Mouse (Mus musculus) midbrain, embryonic 12.5 days (tissue): ENCODE measurements around the gene Apon. TPM values are rescaled to one million over a fixed set of nuclear protein-coding genes. Genes with fewer than 3 reads are reported as not detected.
"Not testable (repeated sequence)": the region's sequence is repeated elsewhere in the genome, so short reads cannot be mapped to it uniquely, and the experiment has no call there.

Experiments
- ATAC-seq: fragments of 200-750 bp; cut with Nextera tagmentation; 2 replicates; pipeline ENCODE4 v1.8.0; 2017; ENCODE audit warnings: low read depth, moderate TSS enrichment, moderate library complexity; ENCODE audit not compliant: low FRiP score
- H3K27ac ChIP-seq: fragments of 300-500 bp; sonication (generic); replicated peaks from 2 replicates; pipeline ENCODE4 v1.5.1; 2016; ENCODE audit warnings: mild to moderate bottlenecking
- H3K27me3 ChIP-seq: fragments of 300-500 bp; sonication (generic); 2 replicates; pipeline ENCODE4 v1.6.1; 2016; ENCODE audit warnings: mild to moderate bottlenecking
- H3K36me3 ChIP-seq: fragments of 300-500 bp; sonication (generic); 2 replicates; pipeline ENCODE4 v1.6.1; 2016
- H3K4me1 ChIP-seq: fragments of 300-500 bp; sonication (generic); 2 replicates; pipeline ENCODE4 v1.6.1; 2016
- H3K4me2 ChIP-seq: fragments of 300-500 bp; sonication (generic); replicated peaks from 2 replicates; pipeline ENCODE4 v1.6.1; 2016; ENCODE audit warnings: mild to moderate bottlenecking, moderate library complexity
- H3K4me3 ChIP-seq: fragments of 300-500 bp; sonication (generic); 2 replicates; pipeline ENCODE4 v1.5.1; 2016; ENCODE audit warnings: mild to moderate bottlenecking
- H3K9ac ChIP-seq: fragments of 300-500 bp; sonication (generic); replicated peaks from 2 replicates; pipeline ENCODE4 v1.6.1; 2016; ENCODE audit warnings: mild to moderate bottlenecking, moderate library complexity
- H3K9me3 ChIP-seq: fragments of 300-500 bp; sonication (generic); 2 replicates; pipeline ENCODE4 v1.6.1; 2016; ENCODE audit warnings: mild to moderate bottlenecking
- WGBS: fragments of 180-500 bp; shearing (Covaris S2); methylation state at CpG from one replicate; pipeline ENCODE4 v1.1.7; 2016; 5-methylcytosine and 5-hydroxymethylcytosine counted together
- polyA plus RNA-seq: library from polyadenylated mRNA; unstranded; fragments of >200 nt; fragmentation: Nextera tagmentation; extraction: Ambion mirVana; gene quantifications from 2 replicates; pipeline ENCODE4 v1.2.1, GENCODE M21; 2016

Gene Apon
- polyA plus RNA-seq, 1 experiment from 2014 or later: 0.92 TPM

DNA sequence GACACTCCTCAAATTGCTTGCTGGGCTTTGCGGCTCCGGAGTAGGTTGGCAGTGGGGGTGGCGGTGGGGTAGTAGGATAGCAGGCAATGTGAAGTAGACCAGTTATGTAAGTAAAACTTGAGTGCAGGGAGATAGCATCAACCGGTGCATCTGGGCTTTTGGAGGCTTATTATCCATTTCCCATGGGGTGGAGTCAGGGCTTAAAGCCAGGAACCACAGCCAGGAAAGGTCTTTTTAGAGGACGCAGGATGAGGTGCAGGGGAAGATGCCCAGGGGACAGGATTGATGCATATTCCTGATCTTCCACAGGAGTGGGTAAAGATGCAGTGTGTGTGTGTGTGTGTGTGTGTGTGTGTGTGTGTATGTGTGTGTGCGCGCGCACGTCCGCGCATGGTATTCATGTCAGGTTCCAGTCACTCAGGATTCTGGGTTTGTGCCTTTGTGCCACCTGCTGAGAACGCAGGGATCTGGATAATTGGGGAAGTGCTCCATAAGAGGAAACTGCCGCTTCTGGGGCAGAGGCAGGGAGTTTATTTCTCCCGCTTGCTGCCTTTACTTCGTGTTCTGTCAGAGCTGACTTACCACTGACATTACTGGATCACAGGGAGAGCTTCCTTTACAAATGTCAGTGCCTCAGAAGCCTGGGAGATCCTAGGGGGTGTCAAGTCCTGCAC is 16.0 kb upstream of the Apon start:
- Histone ChIP-seq H3K9ac (peak overlapping the region; percentile 11; the same call in 1 of the 2 replicates), H3K27ac (no peak overlapping the region), H3K4me3 (no peak overlapping the region), H3K27me3 (no peaks in the 10 kb centered on the region), H3K36me3 (peaks cover 35% of the 10 kb centered on the region), H3K4me2 (no peak overlapping the region), H3K9me3 (no peaks in the 10 kb centered on the region), H3K4me1 (peaks cover 17% of the 10 kb centered on the region)
- WGBS: 84% methylated on average over 15 of the region's 15 CpGs
- no peak for ATAC-seq

GRCm38 (mm10) chr10:128239140-128239539 is 14.8 kb upstream of the Apon start:
- H3K27me3 ChIP-seq: no peaks in the 10 kb centered on the region
- no peak for ATAC-seq
- no peaks in the 10 kb centered on the region for H3K9me3 ChIP-seq
- H3K4me1 ChIP-seq: peaks cover 13% of the 10 kb centered on the region; the same call in 1 of the 2 replicates
- WGBS: 93% methylated on average over 4 of the region's 4 CpGs
- H3K27ac ChIP-seq: no peak overlapping the region
- H3K4me2 ChIP-seq: no peak overlapping the region
- peaks cover 47% of the 10 kb centered on the region for H3K36me3 ChIP-seq
- no peak overlapping the region for H3K4me3 ChIP-seq
- H3K9ac ChIP-seq: no peak overlapping the region

DNA sequence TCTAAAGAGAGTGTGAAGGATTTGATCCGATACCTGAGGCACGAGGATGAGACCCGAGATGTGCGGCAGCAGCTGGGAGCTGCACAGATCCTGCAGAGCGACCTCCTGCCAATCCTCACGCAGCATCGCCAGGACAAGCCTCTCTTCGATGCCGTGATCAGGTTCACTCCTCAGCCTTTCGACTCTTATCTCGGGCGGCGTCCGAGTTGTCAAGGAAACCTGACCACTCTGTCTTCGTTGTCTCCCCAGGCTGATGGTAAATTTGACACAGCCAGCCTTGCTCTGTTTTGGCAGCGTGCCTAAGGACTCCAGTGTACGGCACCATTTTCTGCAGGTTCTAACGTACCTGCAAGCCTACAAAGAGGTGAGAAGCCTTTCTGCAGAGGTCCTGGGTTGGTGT is 13.8 kb upstream of the Apon start:
- Histone ChIP-seq H3K4me2 (no peak overlapping the region), H3K9ac (no peak overlapping the region), H3K27me3 (no peaks in the 10 kb centered on the region), H3K36me3 (peaks cover 57% of the 10 kb centered on the region), H3K4me1 (peaks cover 12% of the 10 kb centered on the region; the same call in 1 of the 2 replicates), H3K4me3 (no peak overlapping the region), H3K9me3 (no peaks in the 10 kb centered on the region), H3K27ac (no peak overlapping the region)
- WGBS: 95% methylated on average over 18 of the region's 18 CpGs
- ATAC-seq: no peak

GRCm38 (mm10) chr10:128243252-128243651 is 10.6 kb upstream of the Apon start:
- Histone ChIP-seq H3K4me1 (no peaks in the 10 kb centered on the region), H3K4me2 (no peak overlapping the region), H3K4me3 (no peak overlapping the region), H3K9ac (no peak overlapping the region), H3K9me3 (no peaks in the 10 kb centered on the region), H3K27me3 (no peaks in the 10 kb centered on the region), H3K36me3 (peaks cover 88% of the 10 kb centered on the region), H3K27ac (no peak overlapping the region)
- no peak for ATAC-seq
- WGBS: 98% methylated on average over 8 of the region's 8 CpGs

GRCm38 (mm10) chr10:128244121-128244520 is 9.8 kb upstream of the Apon start:
- H3K9ac ChIP-seq: no peak overlapping the region
- H3K27ac ChIP-seq: no peak overlapping the region
- H3K4me1 ChIP-seq: no peaks in the 10 kb centered on the region
- H3K9me3 ChIP-seq: no peaks in the 10 kb centered on the region
- H3K27me3 ChIP-seq: no peaks in the 10 kb centered on the region
- no peak overlapping the region for H3K4me3 ChIP-seq
- WGBS: 96% methylated on average over 15 of the region's 15 CpGs
- ATAC-seq: no peak
- H3K4me2 ChIP-seq: no peak overlapping the region
- H3K36me3 ChIP-seq: peaks cover 97% of the 10 kb centered on the region

GRCm38 (mm10) chr10:128247020-128247732 is 6.7 kb upstream of the Apon start:
- Histone ChIP-seq H3K27ac (0 out of 2 replicates have a peak overlapping the region, but pooled peaks have one; percentile 12), H3K9ac (no peak overlapping the region), H3K9me3 (no peaks in the 10 kb centered on the region), H3K36me3 (peaks cover 100% of the 10 kb centered on the region), H3K4me1 (no peaks in the 10 kb centered on the region), H3K27me3 (no peaks in the 10 kb centered on the region), H3K4me3 (no peak overlapping the region), H3K4me2 (no peak overlapping the region)
- no peak for ATAC-seq
- 82% methylated on average over 17 of the region's 17 CpGs for WGBS

GRCm38 (mm10) chr10:128250565-128250964 is 3.3 kb upstream of the Apon start:
- Histone ChIP-seq H3K9ac (no peak overlapping the region), H3K4me2 (no peak overlapping the region), H3K36me3 (peaks cover 75% of the 10 kb centered on the region), H3K9me3 (no peaks in the 10 kb centered on the region), H3K4me1 (no peaks in the 10 kb centered on the region), H3K27me3 (no peaks in the 10 kb centered on the region), H3K27ac (no peak overlapping the region), H3K4me3 (no peak overlapping the region)
- ATAC-seq: no peak
- WGBS: 94% methylated on average over 13 of the region's 13 CpGs

DNA sequence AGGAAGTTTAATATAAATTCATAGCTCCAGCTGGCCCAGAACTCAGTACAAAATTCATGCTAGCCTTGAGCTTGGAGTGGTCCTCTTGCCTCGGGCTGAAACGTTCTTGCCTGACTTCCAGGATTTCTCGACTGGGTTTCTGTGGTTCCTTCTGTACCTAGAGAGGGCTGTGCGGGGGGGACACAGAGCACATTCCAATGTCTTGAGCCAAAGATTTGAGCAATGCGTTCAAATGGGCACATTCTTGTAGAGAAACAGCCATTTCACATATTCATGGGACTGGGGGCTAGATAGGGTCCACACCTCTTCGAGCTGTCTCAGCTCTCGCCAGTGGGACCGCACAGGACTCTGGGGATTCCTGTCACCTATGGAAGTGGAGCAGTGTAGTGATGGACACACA is 2.0 kb downstream of the Apon start:
- 91% methylated on average over 8 of the region's 8 CpGs for WGBS
- no peak for ATAC-seq

GRCm38 (mm10) chr10:128256328-128256727 is 2.4 kb downstream of the Apon start:
- H3K4me2 ChIP-seq: no peak overlapping the region
- H3K27me3 ChIP-seq: no peaks in the 10 kb centered on the region
- H3K27ac ChIP-seq: no peak overlapping the region
- H3K4me3 ChIP-seq: no peak overlapping the region
- H3K4me1 ChIP-seq: no peaks in the 10 kb centered on the region
- ATAC-seq: no peak
- WGBS: 93% methylated on average over 8 of the region's 8 CpGs
- no peaks in the 10 kb centered on the region for H3K9me3 ChIP-seq
- H3K9ac ChIP-seq: no peak overlapping the region
- peaks cover 18% of the 10 kb centered on the region for H3K36me3 ChIP-seq

More for the DNA sequence above, 2.0 kb downstream of the Apon start:
- Histone ChIP-seq H3K9me3 (no peaks in the 10 kb centered on the region), H3K27me3 (no peaks in the 10 kb centered on the region), H3K4me3 (no peak overlapping the region), H3K36me3 (peaks cover 22% of the 10 kb centered on the region), H3K4me2 (no peak overlapping the region), H3K9ac (no peak overlapping the region), H3K4me1 (no peaks in the 10 kb centered on the region), H3K27ac (no peak overlapping the region)

GRCm38 (mm10) chr10:128258953-128259352 is 5.1 kb downstream of the Apon start:
- H3K36me3 ChIP-seq: no peaks in the 10 kb centered on the region
- H3K4me3 ChIP-seq: no peak overlapping the region
- no peak overlapping the region for H3K9ac ChIP-seq
- H3K4me2 ChIP-seq: no peak overlapping the region
- H3K27me3 ChIP-seq: no peaks in the 10 kb centered on the region
- no peaks in the 10 kb centered on the region for H3K4me1 ChIP-seq
- no peak overlapping the region for H3K27ac ChIP-seq
- ATAC-seq: no peak
- no peaks in the 10 kb centered on the region for H3K9me3 ChIP-seq
- WGBS: 85% methylated on average over 4 of the region's 4 CpGs

DNA sequence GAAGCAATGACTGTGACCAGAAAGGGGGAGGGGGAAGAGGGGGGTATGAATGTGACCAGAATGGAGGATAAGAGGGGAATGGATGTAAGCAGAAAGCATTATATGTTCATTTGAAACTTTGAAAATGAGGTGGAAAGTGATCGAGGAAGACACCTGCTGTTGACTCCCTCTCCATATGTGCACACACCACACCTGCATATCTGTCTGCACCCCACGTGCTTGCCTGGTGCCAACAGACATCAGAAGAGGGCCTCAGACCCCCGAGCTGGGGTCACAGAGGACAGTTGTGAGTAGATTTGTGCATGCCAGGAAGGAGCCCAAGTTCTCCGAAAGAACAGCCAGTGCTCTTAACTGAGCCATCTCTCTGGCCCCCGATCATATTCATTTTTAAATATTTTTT is 6.0 kb downstream of the Apon start:
- Histone ChIP-seq H3K27me3 (no peaks in the 10 kb centered on the region), H3K4me2 (no peak overlapping the region), H3K4me3 (no peak overlapping the region), H3K9me3 (no peaks in the 10 kb centered on the region), H3K36me3 (no peaks in the 10 kb centered on the region), H3K4me1 (no peaks in the 10 kb centered on the region), H3K9ac (no peak overlapping the region), H3K27ac (no peak overlapping the region)
- no peak for ATAC-seq
- 84% methylated on average over 5 of the region's 5 CpGs for WGBS

- not testable (repeated sequence) for H3K4me1 ChIP-seq, H3K27me3 ChIP-seq, ATAC-seq, H3K9me3 ChIP-seq, H3K4me2 ChIP-seq, H3K4me3 ChIP-seq, H3K9ac ChIP-seq, H3K27ac ChIP-seq, H3K36me3 ChIP-seq
- WGBS: 92% methylated on average over 7 of the region's 7 CpGs
Measured at GRCm38 (mm10) chr10:128260376-128260775, 6.5 kb downstream of the Apon start.
